Mouse (Mus musculus): ENCODE data around the gene Plcb3.
A peak's percentile ranks its signal among the peaks of the same experiment; 100 is the strongest.

Plcb3 gene

GRCm38 (mm10) chr19:6920741-6921636, 55.3 kb downstream of the Plcb3 start:
- DNase-seq (ENCODE audit: low read depth, low spot score): no peak

DNA sequence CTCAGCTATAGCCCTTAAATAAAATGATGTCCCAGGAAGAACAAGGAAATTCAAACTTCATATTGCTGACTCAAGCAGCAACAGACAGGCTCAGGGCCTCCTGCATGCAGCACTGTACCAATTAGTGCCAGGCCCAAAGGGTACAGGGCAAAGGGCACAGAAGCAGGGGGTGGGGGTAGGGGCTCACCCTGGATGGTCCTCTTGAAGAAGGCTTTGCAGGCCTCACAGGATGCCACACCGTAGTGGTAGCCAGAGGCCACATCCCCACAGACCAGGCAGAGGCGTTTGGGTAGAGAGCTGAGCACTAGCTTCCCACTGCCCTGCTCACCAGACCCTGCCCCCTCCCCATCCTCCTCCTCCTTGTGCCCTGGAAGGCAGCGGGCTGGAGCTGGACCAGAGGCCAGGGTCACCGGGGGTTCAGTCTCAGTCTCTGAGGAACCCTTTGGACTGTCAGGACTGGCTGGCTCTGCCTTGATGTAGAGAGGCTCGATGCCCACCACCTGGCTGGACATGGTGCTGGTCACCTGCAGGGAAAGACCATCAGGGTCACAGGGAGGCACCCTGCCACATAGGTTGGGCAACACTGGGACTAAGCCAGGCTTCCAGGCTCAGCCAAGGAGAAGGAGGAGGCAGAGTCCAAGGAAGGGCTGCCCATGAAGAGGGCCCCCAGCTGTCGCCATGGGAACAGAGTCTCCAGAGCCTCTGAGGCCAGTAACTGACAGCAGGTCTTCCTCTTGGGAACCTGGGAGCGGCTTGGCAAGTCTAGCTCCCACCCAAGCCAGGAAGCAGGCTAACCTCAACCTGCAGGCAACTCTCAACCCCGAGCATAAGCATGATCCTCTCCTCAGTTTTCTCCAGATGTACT, 56.2 kb downstream of the Plcb3 start:
- DNase-seq (ENCODE audit: low read depth, low spot score): no peak

- no peak for DNase-seq (ENCODE audit: low read depth, low spot score)
These were observed 56.8 kb downstream of the Plcb3 start for GRCm38 (mm10) chr19:6919431-6919830.

- no peak for DNase-seq (ENCODE audit: low read depth, low spot score)
These were observed 57.9 kb downstream of the Plcb3 start for GRCm38 (mm10) chr19:6918321-6918720.

DNA sequence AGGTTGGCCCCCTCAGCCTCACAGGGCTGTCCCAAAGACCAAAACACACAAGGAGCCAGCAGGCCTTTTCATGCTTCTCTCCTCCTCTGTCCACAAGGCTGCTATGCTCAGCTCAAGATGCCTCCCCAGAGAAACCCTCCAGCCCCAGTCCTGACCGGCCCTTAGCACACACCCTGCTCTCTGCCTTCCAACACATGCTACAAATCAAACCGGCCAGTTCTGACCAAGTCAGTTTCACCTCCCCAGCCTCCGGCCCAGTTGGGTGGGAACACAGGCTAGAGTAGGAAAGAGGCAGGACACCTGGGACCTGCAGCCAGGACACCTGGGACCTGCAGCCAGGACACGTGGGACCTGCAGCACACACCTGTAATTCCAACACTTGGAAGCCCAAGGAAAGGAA, 59.8 kb downstream of the Plcb3 start:
- DNase-seq (ENCODE audit: low read depth, low spot score): no peak

DNA sequence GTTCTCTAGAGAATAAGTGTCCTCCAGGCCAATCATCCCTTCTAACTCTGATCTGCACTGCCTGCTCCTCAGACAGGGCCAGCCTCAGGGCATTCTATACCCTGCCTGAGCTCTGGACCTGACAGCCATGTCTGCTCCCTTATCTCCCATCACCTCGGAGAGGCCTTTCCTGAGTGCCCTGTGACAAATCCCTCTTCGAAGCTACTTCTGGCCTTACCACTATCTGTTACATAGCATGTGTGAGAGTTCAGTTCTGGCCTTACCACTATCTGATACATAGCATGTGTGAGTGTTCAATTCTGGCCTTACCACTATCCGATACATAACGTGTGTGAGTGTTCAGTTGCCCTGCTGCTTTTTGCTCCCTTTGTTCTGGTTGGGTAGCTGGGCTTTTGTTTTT, 61.0 kb downstream of the Plcb3 start:
- DNase-seq (ENCODE audit: low read depth, low spot score): no peak

- no peak for DNase-seq (ENCODE audit: low read depth, low spot score)
These were observed 61.7 kb downstream of the Plcb3 start for GRCm38 (mm10) chr19:6914540-6914939.

DNA sequence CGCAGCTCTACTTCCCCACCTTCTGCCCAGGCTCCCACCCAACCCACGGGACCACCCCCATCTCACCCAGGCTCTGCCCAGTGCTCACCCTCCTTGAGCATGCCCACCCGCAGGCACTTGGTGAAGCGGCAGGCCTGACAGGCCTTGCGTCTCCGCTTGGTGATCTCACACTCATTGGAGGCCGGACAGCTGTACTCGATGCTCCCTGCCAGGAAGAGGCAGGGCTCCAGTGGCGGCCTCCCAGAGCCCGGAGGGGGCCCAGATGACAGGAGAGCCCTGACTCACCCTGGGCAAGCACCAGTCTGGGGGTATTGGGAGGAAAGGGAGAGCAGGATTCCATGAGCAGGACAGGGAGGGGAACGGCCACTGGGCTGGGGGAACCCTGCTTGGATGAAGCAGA, 62.3 kb downstream of the Plcb3 start:
- DNase-seq (ENCODE audit: low read depth, low spot score): no peak

- no peak for DNase-seq (ENCODE audit: low read depth, low spot score)
These were observed 63.2 kb downstream of the Plcb3 start for GRCm38 (mm10) chr19:6913036-6913435.

GRCm38 (mm10) chr19:6912205-6912970, 63.9 kb downstream of the Plcb3 start:
- DNase-seq (ENCODE audit: low read depth, low spot score): no peak

DNA sequence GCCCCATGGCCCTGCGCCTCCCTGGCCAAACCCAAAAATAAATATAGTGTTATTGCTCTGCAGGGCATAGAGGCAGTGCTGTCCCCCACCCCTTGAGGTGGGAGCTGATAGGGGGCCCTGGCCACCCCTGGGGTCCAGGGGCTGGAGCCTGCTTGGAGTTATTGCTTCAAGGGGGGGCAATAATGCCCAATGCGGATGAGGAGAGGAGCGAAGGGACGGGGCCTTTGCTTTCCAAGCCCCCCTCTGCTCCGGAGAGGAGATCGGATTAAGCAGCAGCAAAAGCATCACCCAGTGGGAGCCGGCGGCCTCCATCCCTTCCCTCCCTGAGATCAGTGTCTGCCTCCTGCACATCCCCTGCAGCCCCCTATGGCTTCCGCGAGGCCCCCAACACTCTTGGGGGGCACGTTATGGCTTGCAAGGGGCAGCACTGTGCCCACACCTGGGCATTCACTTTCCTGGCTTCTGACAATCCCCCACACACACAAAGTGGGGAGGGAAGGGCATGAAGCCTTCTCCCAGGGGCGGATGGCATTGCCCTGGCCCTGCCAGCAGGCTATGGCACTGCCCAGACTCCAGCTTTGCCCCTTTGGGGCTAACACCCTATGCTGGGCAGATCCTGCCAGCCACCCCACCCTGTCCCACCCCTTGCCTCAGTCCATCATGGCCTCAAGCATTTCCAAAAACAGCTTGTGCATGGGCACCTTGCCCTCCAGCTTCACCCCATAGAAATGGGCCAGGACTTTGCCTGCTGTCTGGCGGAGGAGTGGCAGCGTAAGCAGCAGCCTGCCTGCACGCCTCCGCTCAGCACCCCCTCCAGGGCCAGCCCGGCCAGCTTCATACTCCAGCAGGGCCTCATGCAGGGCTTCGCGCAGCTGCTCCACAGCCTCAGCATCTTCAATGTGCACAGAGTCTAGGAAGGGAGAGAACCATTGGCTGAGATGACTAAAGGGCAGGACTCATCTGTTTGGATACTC, 64.9 kb downstream of the Plcb3 start:
- no peak for DNase-seq (ENCODE audit: low read depth, low spot score)

GRCm38 (mm10) chr19:6910306-6910705, 66.0 kb downstream of the Plcb3 start:
- DNase-seq (ENCODE audit: low read depth, low spot score): peak; percentile 61

- peak; percentile 95 for DNase-seq (ENCODE audit: low read depth, low spot score)
These were observed 66.6 kb downstream of the Plcb3 start, which contains the start of the genes Trmt112 and Prdx5 for GRCm38 (mm10) chr19:6909507-6910289. Trmt112 (plus strand) TSS chr19:6909698. Prdx5 (minus strand) TSS chr19:6910106.

- DNase-seq (ENCODE audit: low read depth, low spot score): no peak
These were observed 67.2 kb downstream of the Plcb3 start for GRCm38 (mm10) chr19:6909021-6909420.

DNA sequence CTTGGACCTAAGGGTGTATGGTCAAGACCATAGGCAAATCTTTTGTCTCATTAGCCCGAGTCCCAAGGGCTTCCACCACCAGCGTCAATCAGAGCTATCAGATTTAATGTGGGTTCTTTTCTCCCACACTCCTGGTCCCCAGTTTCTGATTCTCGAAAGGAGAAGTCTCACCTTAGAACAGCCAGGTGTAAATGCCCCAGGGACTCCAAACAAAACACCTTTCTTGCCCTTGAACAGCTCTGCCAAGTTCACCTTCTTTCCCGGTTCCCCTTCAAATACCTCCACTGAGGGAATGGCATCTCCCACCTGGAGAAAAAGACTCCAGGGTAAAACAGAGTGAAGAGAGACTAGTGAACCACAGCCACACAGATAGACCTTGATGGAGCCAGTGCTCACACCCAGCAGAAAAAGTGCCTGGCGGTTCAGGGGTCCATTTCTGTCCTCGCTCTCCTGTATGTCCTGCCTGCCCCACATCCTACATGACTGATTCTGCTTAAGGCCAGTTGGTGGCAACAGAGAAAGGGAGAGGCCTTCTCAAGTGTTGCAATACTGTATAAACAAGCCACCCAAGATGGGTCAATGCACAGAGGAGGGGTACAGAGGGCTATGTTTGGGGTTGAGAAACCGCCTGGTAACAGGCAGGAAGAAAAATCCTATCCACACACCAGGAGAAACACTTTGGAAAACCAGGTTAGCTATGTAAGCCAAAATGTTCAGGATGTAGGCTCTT, 68.3 kb downstream of the Plcb3 start:
- DNase-seq (ENCODE audit: low read depth, low spot score): no peak

GRCm38 (mm10) chr19:6907094-6907493, 69.2 kb downstream of the Plcb3 start:
- DNase-seq (ENCODE audit: low read depth, low spot score): no peak

DNA sequence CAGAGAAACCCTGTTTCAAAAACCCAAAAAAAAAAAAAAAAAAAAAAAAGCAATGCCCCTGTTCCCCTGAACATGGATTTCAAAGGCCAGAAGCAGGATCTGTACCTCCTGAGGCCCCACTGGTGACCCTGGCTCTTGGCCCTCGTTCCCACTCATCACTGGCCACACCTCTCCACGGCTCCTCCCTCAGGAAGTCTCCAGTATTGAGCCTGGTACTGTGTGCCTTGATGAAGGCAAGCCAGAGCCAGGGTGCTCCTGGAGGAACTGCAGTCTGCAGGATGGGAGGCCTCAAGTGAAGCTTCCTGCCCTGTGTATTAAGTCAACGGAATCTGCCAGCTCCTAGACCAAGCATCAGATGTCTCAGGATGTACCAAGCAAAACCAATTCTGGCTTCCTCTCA, 70.1 kb downstream of the Plcb3 start:
- DNase-seq (ENCODE audit: low read depth, low spot score): no peak

GRCm38 (mm10) chr19:6905498-6906159, 70.6 kb downstream of the Plcb3 start:
- no peak for DNase-seq (ENCODE audit: low read depth, low spot score)
